Mouse (Mus musculus) mouse embryonic stem cell (cell line): ENCODE results near the gene Unc119.

Experiments
- in situ Hi-C, 2 experiments: fragments of 300-500 bp; cut with MboI; formaldehyde crosslinking; loops; 1 replicate in 1 of 2; 3 replicates in 1 of 2; pipeline ENCODE4 v1.14.3; 2019 to 2020; ENCODE audit warnings: low sequenced_read_pairs in 2 of 2, low pct_unique_long_range_greater_than_20kb in 1 of 2, mixed read lengths in 1 of 2; ENCODE audit not compliant: unreplicated experiment in 1 of 2

Unc119 gene

GRCm38 (mm10) chr11:78398212-78398611 is 54.9 kb downstream of the Unc119 start:
- in situ Hi-C loops = no loop called here
